Mouse (Mus musculus): ENCODE data around the gene Car6. TPM values are rescaled to one million over a fixed set of nuclear protein-coding genes. Genes with fewer than 3 reads are reported as not detected.

Gene Car6
- polyA plus RNA-seq, 1 experiment from 2014 or later: not detected

DNA sequence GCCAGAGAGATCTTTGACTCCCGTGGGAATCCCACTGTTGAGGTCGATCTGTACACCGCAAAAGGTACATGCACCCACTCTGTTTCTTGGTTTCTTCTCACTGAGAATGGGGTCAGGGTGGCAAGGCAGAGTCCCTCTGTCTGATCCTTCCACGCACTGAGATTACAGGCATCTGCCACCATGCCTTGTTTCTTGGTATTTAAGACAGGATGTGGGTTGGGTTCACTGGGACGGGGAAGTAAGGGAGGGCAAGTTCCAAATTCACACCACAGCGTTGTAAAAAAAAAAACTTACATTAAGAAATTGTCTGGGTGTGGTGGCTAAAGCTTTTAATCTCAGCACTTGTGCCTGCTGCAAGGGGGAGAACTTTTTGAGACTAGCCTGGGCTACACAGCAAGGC, 38.4 kb upstream of the Car6 start:
- Histone ChIP-seq H3K27me3 (replicated peaks; ENCODE audit: control insufficient read depth, insufficient read depth, low read length) (no peaks in the 10 kb centered on the region), H3K36me3 (ENCODE audit: control insufficient read depth, insufficient read depth, low read length) (peaks cover 51% of the 10 kb centered on the region), H3K9ac (ENCODE audit: low read depth, low read length) (0 out of 2 replicates have a peak overlapping the region, but pooled peaks have one; percentile 88), H3K4me1 (ENCODE audit: control insufficient read depth, insufficient read depth, low read length) (peaks cover 17% of the 10 kb centered on the region), H3K27ac (replicated peaks; ENCODE audit: low read depth, low read length) (peak overlapping the region; percentile 16), H3K4me2 (ENCODE audit: low read depth, low read length) (peak overlapping the region; percentile 82), H3K4me3 (ENCODE audit: low read depth, low read length) (peak overlapping the region; percentile 90), H3K9me3 (ENCODE audit: control insufficient read depth, low read length) (no peaks in the 10 kb centered on the region)
- WGBS: 26% methylated on average over 6 of the region's 6 CpGs
- ATAC-seq (ENCODE audit: low read depth) (no peak), DNase-seq (ENCODE audit: low spot score) (no peak)

DNA sequence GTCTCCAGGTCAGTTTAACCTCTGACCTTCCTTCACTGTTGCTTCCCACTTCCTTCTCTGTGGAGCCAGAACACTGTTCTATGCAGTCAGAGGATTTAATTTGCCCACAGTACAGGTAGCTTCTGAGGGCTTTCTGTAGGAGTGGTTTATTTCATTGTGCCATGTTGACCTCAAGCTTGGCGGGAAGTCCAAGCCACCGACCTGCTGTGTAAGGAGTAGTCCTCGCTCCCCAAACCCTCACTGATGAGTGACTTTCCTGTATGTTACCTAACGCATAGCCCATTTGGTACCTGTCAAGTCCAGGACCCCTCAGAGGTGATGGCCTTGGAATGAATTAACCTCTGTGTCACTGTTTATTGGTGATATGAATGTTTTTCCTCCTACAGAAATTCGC, 38.0 kb upstream of the Car6 start:
- 23% methylated on average over 5 of the region's 5 CpGs for WGBS
- Histone ChIP-seq H3K4me3 (ENCODE audit: low read depth, low read length) (peak overlapping the region; percentile 90), H3K4me1 (ENCODE audit: control insufficient read depth, insufficient read depth, low read length) (peaks cover 19% of the 10 kb centered on the region), H3K36me3 (ENCODE audit: control insufficient read depth, insufficient read depth, low read length) (peaks cover 47% of the 10 kb centered on the region), H3K27me3 (replicated peaks; ENCODE audit: control insufficient read depth, insufficient read depth, low read length) (no peaks in the 10 kb centered on the region), H3K9ac (ENCODE audit: low read depth, low read length) (peak overlapping the region; percentile 88), H3K4me2 (ENCODE audit: low read depth, low read length) (peak overlapping the region; percentile 82), H3K9me3 (ENCODE audit: control insufficient read depth, low read length) (no peaks in the 10 kb centered on the region), H3K27ac (replicated peaks; ENCODE audit: low read depth, low read length) (no peak overlapping the region)
- DNase-seq (ENCODE audit: low spot score) (no peak), ATAC-seq (ENCODE audit: low read depth) (no peak)

GRCm38 (mm10) chr4:150238433-150239086, 37.4 kb upstream of the Car6 start:
- no peaks in the 10 kb centered on the region for H3K27me3 ChIP-seq (replicated peaks; ENCODE audit: control insufficient read depth, insufficient read depth, low read length)
- no peaks in the 10 kb centered on the region for H3K9me3 ChIP-seq (ENCODE audit: control insufficient read depth, low read length)
- WGBS: 9% methylated on average over 3 of the region's 3 CpGs
- H3K9ac ChIP-seq (ENCODE audit: low read depth, low read length): peak overlapping the region; percentile 88
- ATAC-seq (ENCODE audit: low read depth): no peak
- peaks cover 42% of the 10 kb centered on the region for H3K36me3 ChIP-seq (ENCODE audit: control insufficient read depth, insufficient read depth, low read length)
- peak overlapping the region; percentile 90 for H3K4me3 ChIP-seq (ENCODE audit: low read depth, low read length)
- DNase-seq (ENCODE audit: low spot score): no peak
- H3K4me2 ChIP-seq (ENCODE audit: low read depth, low read length): peak overlapping the region; percentile 82
- H3K4me1 ChIP-seq (ENCODE audit: control insufficient read depth, insufficient read depth, low read length): peaks cover 19% of the 10 kb centered on the region
- peak overlapping the region; percentile 95 for H3K27ac ChIP-seq (replicated peaks; ENCODE audit: low read depth, low read length)

GRCm38 (mm10) chr4:150237636-150238361, 36.7 kb upstream of the Car6 start:
- under 1% methylated on average over 21 of the region's 21 CpGs for WGBS
- H3K9ac ChIP-seq (ENCODE audit: low read depth, low read length): peak overlapping the region; percentile 88
- H3K4me2 ChIP-seq (ENCODE audit: low read depth, low read length): peak overlapping the region; percentile 82
- no peaks in the 10 kb centered on the region for H3K27me3 ChIP-seq (replicated peaks; ENCODE audit: control insufficient read depth, insufficient read depth, low read length)
- ATAC-seq (ENCODE audit: low read depth) (no peak), DNase-seq (ENCODE audit: low spot score) (peak; percentile 55)
- peaks cover 19% of the 10 kb centered on the region for H3K4me1 ChIP-seq (ENCODE audit: control insufficient read depth, insufficient read depth, low read length)
- H3K9me3 ChIP-seq (ENCODE audit: control insufficient read depth, low read length): no peaks in the 10 kb centered on the region
- H3K36me3 ChIP-seq (ENCODE audit: control insufficient read depth, insufficient read depth, low read length): peaks cover 34% of the 10 kb centered on the region
- peak overlapping the region; percentile 95 for H3K27ac ChIP-seq (replicated peaks; ENCODE audit: low read depth, low read length)
- H3K4me3 ChIP-seq (ENCODE audit: low read depth, low read length): peak overlapping the region; percentile 90

DNA sequence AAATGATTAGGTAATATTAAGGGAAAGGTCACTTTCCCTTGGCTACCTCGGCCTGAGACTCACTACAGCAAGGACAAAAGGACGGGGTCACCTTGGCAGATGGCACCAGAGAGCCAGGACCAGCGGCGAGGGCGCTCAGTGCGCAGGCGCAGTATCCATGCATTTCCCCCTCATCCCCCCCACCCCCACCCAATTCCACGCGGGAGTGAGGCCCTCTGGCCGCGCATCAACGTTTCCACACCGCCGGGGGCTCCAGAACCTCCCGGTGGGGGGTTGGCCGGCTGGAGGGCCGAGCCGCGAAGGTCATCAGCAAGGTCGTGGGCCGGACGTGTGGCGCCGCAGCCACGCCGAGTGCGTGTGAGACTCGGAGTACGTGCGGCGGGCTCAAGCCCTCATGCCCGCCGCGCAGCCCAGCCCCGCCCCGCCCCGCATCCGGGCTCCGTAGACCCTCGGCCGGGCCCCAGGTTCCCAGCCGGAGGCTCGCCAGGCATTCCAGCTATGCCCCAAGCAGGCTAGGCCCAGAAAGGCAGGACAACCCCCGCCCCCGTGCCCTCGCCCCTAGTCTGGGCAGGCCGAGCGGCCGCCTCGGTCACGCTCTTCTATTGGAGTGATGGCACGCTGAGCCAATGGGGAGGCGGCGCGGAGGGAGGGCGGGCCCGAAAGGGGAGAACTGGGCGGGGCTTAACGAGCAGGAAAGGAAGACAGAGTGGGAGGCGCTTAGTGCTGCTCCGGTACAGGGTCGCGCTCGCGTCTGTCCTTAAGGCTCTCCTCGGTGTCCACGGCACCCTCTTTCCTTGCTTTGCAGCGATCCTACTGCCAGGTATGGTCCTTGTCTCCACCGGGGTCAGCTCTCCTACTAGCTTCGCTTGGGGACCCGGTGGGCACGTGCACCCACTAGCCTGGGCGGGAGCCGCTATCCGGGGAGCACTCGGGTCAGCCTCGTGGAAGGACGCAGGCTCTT, 35.7 kb upstream of the Car6 start, which contains the start of gene Eno1:
Gene Eno1 (plus strand): TSS at position 201 of the 961 bp plus-strand sequence.
- peak; percentile 98 for DNase-seq (ENCODE audit: low spot score)
- H3K9me3 ChIP-seq (ENCODE audit: control insufficient read depth, low read length): no peaks in the 10 kb centered on the region
- peak within 1 kb of the TSS; percentile 88 for H3K9ac ChIP-seq (ENCODE audit: low read depth, low read length)
- H3K4me2 ChIP-seq (ENCODE audit: low read depth, low read length): peak within 1 kb of the TSS; percentile 82
- H3K27ac ChIP-seq (replicated peaks; ENCODE audit: low read depth, low read length): peak within 1 kb of the TSS; percentile 95
- peak within 1 kb of the TSS; percentile 90 for H3K4me3 ChIP-seq (ENCODE audit: low read depth, low read length)
- no peaks in the 10 kb centered on the region for H3K27me3 ChIP-seq (replicated peaks; ENCODE audit: control insufficient read depth, insufficient read depth, low read length)
- peak; percentile 98 for ATAC-seq (ENCODE audit: low read depth)
- H3K4me1 ChIP-seq (ENCODE audit: control insufficient read depth, insufficient read depth, low read length): peaks cover 25% of the 10 kb centered on the region
- 0% methylated on average over 44 of the region's 78 CpGs for WGBS
- H3K36me3 ChIP-seq (ENCODE audit: control insufficient read depth, insufficient read depth, low read length): peaks cover 24% of the 10 kb centered on the region

- Histone ChIP-seq H3K4me3 (ENCODE audit: low read depth, low read length) (peak overlapping the region; percentile 90), H3K4me1 (ENCODE audit: control insufficient read depth, insufficient read depth, low read length) (peaks cover 27% of the 10 kb centered on the region), H3K27me3 (replicated peaks; ENCODE audit: control insufficient read depth, insufficient read depth, low read length) (no peaks in the 10 kb centered on the region), H3K9me3 (ENCODE audit: control insufficient read depth, low read length) (no peaks in the 10 kb centered on the region), H3K36me3 (ENCODE audit: control insufficient read depth, insufficient read depth, low read length) (peaks cover 16% of the 10 kb centered on the region), H3K27ac (replicated peaks; ENCODE audit: low read depth, low read length) (peak overlapping the region; percentile 95), H3K4me2 (ENCODE audit: low read depth, low read length) (peak overlapping the region; percentile 55), H3K9ac (ENCODE audit: low read depth, low read length) (peak overlapping the region; percentile 88)
- no peak for ATAC-seq (ENCODE audit: low read depth)
- 81% methylated on average over 8 of the region's 8 CpGs for WGBS
- DNase-seq (ENCODE audit: low spot score): no peak
Observed at GRCm38 (mm10) chr4:150236031-150236430, 34.9 kb upstream of the Car6 start.

DNA sequence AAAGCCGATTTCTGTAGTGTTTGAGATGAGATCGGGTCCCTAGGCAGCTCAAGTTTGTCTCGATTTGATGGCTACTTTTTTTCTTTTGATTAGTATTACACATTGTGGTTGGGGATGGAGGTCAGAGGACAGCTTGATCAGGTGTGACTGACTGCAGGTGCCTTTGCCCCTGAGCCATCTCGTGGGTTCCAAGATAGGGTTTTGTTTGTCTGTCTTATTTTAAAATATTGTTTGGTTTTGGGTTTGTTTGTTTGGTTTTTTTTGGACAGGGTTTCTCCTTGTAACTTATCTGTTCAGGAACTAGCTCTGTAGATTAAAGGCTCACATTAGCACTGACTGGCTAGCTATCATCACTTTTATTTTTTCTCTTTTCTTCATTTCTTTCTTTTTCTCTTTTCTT, 34.5 kb upstream of the Car6 start:
- 70% methylated on average over 4 of the region's 4 CpGs for WGBS
- H3K27ac ChIP-seq (replicated peaks; ENCODE audit: low read depth, low read length): peak overlapping the region; percentile 6

More for the DNA sequence above, 34.5 kb upstream of the Car6 start:
- Histone ChIP-seq H3K4me1 (ENCODE audit: control insufficient read depth, insufficient read depth, low read length) (peaks cover 31% of the 10 kb centered on the region), H3K4me2 (ENCODE audit: low read depth, low read length) (no peak overlapping the region), H3K9ac (ENCODE audit: low read depth, low read length) (no peak overlapping the region), H3K27me3 (replicated peaks; ENCODE audit: control insufficient read depth, insufficient read depth, low read length) (no peaks in the 10 kb centered on the region), H3K4me3 (ENCODE audit: low read depth, low read length) (no peak overlapping the region), H3K9me3 (ENCODE audit: control insufficient read depth, low read length) (no peaks in the 10 kb centered on the region), H3K36me3 (ENCODE audit: control insufficient read depth, insufficient read depth, low read length) (peaks cover 12% of the 10 kb centered on the region)
- ATAC-seq (ENCODE audit: low read depth) (no peak), DNase-seq (ENCODE audit: low spot score) (no peak)
